Mouse (Mus musculus) small intestine, adult 2 months (tissue): Measurements from ENCODE around the gene Lcn12.

ENCODE experiments used
- CTCF ChIP-seq: fragments of 200-500 bp; IDR thresholded peaks from 2 replicates; pipeline ENCODE4 v1.5.1; 2012; ENCODE audit warnings: low read depth, mild to moderate bottlenecking, control low read depth, inconsistent platforms, low read length, moderate library complexity, mixed read lengths; ENCODE audit not compliant: insufficient replicate concordance, insufficient read length; ENCODE audit errors: extremely low read depth
- POLR2A ChIP-seq: fragments of 200-500 bp; IDR thresholded peaks from 2 replicates; pipeline ENCODE4 v1.6.1; 2012; ENCODE audit warnings: low read depth, mild to moderate bottlenecking, control low read depth, inconsistent platforms, low read length, moderate library complexity

GRCm38 (mm10) chr2:25452951-25453350, 40.8 kb downstream of the Lcn12 start:
- TF ChIP-seq CTCF, result no peak
- TF ChIP-seq POLR2A, result no peak
